Mouse (Mus musculus) Patski (cell line): ENCODE data around the gene Sppl2b. TPM values are rescaled to one million over a fixed set of nuclear protein-coding genes. Genes with fewer than 3 reads are reported as not detected.
"Not testable (repeated sequence)": the region's sequence is repeated elsewhere in the genome, so short reads cannot be mapped to it uniquely, and the experiment has no call there.

Source experiments
- ATAC-seq: fragments of 100-300 bp; one replicate; pipeline ENCODE4 v1.8.0; 2021
- CTCF ChIA-PET: fragments of 350-600 bp; sonication (Branson Sonifier 250); formaldehyde crosslinking; loops from one replicate; lab custom pipeline; 2022; ENCODE audit warnings: inconsistent platforms; lab: Charles Lee
- POLR2A ChIA-PET: fragments of 350-600 bp; sonication (Branson Sonifier 250); formaldehyde crosslinking; loops from one replicate; lab custom pipeline; 2022; ENCODE audit warnings: antibody characterized with exemption, inconsistent platforms; lab: Charles Lee
- DNase-seq: peaks from one replicate; pipeline ENCODE4 v3.0.0-alpha.2; 2011; ENCODE audit warnings: low read depth, low spot score
- H3K27me3 ChIP-seq: fragments of 371-371 bp; one replicate; pipeline ENCODE4 v1.5.1; 2021
- CTCF ChIP-seq: fragments of 100-300 bp; IDR thresholded peaks from one replicate; pipeline ENCODE4 v1.5.1; 2021
- in situ Hi-C: fragments of 300-500 bp; cut with MboI; formaldehyde crosslinking; loops from 3 replicates; pipeline ENCODE4 v1.11.1; 2018; ENCODE audit warnings: low pct_unique_long_range_greater_than_20kb, mixed read lengths
- polyA plus RNA-seq: library from polyadenylated mRNA; unstranded; gene quantifications from one replicate; pipeline ENCODE4 v1.2.3, GENCODE M21; 2021

Gene Sppl2b
- polyA plus RNA-seq, 1 experiment from 2014 or later = 36.8 TPM

DNA sequence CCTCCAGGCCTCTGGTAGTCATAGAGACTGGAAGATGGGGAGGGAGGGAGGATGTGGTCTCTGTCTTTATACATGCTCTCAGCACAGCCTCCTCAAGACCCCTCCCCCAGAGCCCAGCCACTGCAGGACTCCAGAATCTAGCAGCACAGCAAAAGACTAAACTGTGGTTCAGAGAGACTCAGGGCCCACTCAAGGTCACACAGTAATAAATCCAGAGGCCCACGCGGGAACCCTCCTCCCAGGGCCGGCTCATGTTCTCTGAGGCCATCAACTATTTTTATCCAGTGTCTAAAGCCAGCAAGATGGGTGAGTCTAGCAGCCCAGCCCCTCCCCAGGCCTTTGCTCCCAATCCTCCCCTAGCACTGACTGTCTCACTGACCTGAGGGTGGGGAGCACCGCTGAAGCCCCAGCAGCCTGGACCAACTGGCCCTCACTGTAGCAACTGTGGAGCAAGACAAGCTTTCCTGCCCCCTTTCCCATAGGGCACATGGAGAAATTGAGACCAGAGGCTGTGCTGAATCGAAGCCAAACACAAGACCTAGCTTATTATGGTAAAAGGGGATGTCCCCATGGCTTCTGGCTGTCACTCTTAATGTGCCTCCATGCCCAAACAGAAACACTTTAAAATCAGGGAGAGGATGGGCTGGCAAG is 42.6 kb upstream of the Sppl2b start:
- ChIA-PET POLR2A (no interaction called here), CTCF (interaction anchor here (2.1 kb wide), 1 partner anchor 69 kb away, joined by 8 read pairs; no protein-coding TSS in a partner anchor)
- H3K27me3 ChIP-seq = peaks cover 3% of the 10 kb centered on the region
- DNase-seq (no peak), ATAC-seq (no peak)
- no peak for TF ChIP-seq CTCF
- in situ Hi-C loops = no loop called here

- CTCF ChIA-PET = interaction anchor here (2.1 kb wide), 1 partner anchor 68 kb away, joined by 8 read pairs; no protein-coding TSS in a partner anchor
Observed at GRCm38 (mm10) chr10:80813366-80813765, 41.7 kb upstream of the Sppl2b start, which contains the start of gene Jsrp1. TSS of gene Jsrp1 (minus strand) at chr10:80813498.

DNA sequence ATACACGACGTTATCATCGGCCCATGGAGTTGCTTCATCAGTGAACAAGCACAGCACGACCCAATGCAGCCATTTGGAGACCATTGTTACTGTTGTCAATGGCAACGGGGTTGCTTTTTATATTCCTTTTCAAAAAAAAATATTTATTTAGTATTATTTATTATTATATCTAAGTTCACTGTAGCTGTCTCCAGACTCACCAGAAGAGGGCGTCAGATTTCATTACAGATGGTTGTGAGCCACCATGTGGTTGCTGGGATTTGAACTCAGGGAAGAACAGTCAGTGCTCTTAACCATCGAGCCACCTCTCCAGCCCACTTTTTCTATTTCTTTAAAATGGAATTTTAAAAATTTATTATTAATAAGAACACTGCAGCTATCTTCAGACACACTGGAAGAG is 40.3 kb upstream of the Sppl2b start:
- ChIA-PET CTCF (interaction anchor here (0.9 to 2.1 kb wide), 5 partner anchors 16 to 71 kb away, joined by 3 to 8 read pairs (median 3); no protein-coding TSS in a partner anchor), POLR2A (no interaction called here)
- no peak for DNase-seq
- no peak for ATAC-seq
- TF ChIP-seq CTCF = no peak
- in situ Hi-C loops = no loop called here
- peaks cover 3% of the 10 kb centered on the region for H3K27me3 ChIP-seq

More at GRCm38 (mm10) chr10:80813366-80813765, 41.7 kb upstream of the Sppl2b start, which contains the start of gene Jsrp1:
- ATAC-seq (no peak), DNase-seq (no peak)
- peaks cover 3% of the 10 kb centered on the region for H3K27me3 ChIP-seq
- POLR2A ChIA-PET = no interaction called here
- in situ Hi-C loops = no loop called here
- no peak for TF ChIP-seq CTCF

GRCm38 (mm10) chr10:80816303-80816702 is 38.8 kb upstream of the Sppl2b start:
- POLR2A ChIA-PET, H3K27me3 ChIP-seq, in situ Hi-C loops, DNase-seq, ATAC-seq: not testable (repeated sequence)
- CTCF ChIA-PET = interaction anchor here (1.0 to 2.5 kb wide), 3 partner anchors 11 to 65 kb away, joined by 3 to 8 read pairs (median 3); partner anchors contain the start of gene Amh

- CTCF ChIA-PET = interaction anchor here (1.0 to 2.5 kb wide), 3 partner anchors 12 to 64 kb away, joined by 3 to 8 read pairs (median 3); partner anchors contain the start of gene Amh
- POLR2A ChIA-PET = interaction anchor here (0.8 kb wide), 1 partner anchor 10 kb away, joined by 5 read pairs; no protein-coding TSS in a partner anchor
- in situ Hi-C loops = no loop called here
- TF ChIP-seq CTCF = no peak
- no peak for DNase-seq
- no peak for ATAC-seq
- peaks cover 1% of the 10 kb centered on the region for H3K27me3 ChIP-seq
Observed at GRCm38 (mm10) chr10:80817164-80817563, 37.9 kb upstream of the Sppl2b start.

- H3K27me3 ChIP-seq, ATAC-seq, DNase-seq, in situ Hi-C loops: not testable (repeated sequence)
- CTCF ChIA-PET = interaction anchor here (1.6 to 2.5 kb wide), 2 partner anchors 13 to 70 kb away, joined by 7 to 8 read pairs; partner anchors contain the start of gene Amh
- POLR2A ChIA-PET = interaction anchor here (0.8 to 1.4 kb wide), 2 partner anchors 9 to 70 kb away, joined by 3 to 5 read pairs; no protein-coding TSS in a partner anchor
Observed at GRCm38 (mm10) chr10:80817955-80818354, 37.1 kb upstream of the Sppl2b start.

- CTCF ChIA-PET = interaction anchor here (0.9 to 2.5 kb wide), 6 partner anchors 10 to 222 kb away, joined by 3 to 8 read pairs (median 3); partner anchors contain the start of gene Amh
Observed at GRCm38 (mm10) chr10:80818599-80819281, 36.3 kb upstream of the Sppl2b start.

DNA sequence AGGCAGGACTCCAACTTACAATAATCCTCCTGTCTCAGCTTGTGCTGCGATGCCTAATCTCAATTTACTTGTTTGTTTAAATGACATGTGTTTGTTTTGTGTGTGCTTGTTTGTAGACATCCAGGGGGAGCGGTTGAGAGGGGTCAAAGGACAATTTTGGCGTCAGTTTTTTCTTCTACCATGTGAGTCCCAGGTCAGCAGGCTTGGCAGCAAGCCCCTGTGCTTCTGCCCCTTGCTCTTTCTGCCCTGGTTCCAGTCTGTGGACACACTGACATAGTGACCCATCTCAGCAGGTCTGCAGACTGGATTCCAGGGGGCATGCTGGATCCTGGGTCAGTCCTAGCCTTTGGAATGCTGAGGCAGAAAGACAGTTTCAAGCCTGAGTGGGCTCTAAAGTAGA is 35.7 kb upstream of the Sppl2b start:
- in situ Hi-C loops = no loop called here
- H3K27me3 ChIP-seq = no peaks in the 10 kb centered on the region
- CTCF ChIA-PET = interaction anchor here (0.9 to 1.6 kb wide), 5 partner anchors 10 to 222 kb away, joined by 3 to 7 read pairs (median 3); no protein-coding TSS in a partner anchor
- POLR2A ChIA-PET = no interaction called here
- no peak for DNase-seq
- no peak for ATAC-seq
- TF ChIP-seq CTCF = no peak

More at GRCm38 (mm10) chr10:80818599-80819281, 36.3 kb upstream of the Sppl2b start:
- H3K27me3 ChIP-seq = no peaks in the 10 kb centered on the region
- no peak for TF ChIP-seq CTCF
- in situ Hi-C loops = no loop called here
- POLR2A ChIA-PET = interaction anchor here (1.4 kb wide), 1 partner anchor 71 kb away, joined by 3 read pairs; no protein-coding TSS in a partner anchor
- no peak for DNase-seq
- ATAC-seq = no peak

GRCm38 (mm10) chr10:80821991-80822390 is 33.1 kb upstream of the Sppl2b start:
- ATAC-seq = no peak
- H3K27me3 ChIP-seq = no peaks in the 10 kb centered on the region
- in situ Hi-C loops = loop anchor here (5.0 kb wide), 3 partner anchors 55 to 175 kb away; no protein-coding TSS in a partner anchor
- POLR2A ChIA-PET = no interaction called here
- CTCF ChIA-PET = no interaction called here
- no peak for TF ChIP-seq CTCF
- DNase-seq = no peak

DNA sequence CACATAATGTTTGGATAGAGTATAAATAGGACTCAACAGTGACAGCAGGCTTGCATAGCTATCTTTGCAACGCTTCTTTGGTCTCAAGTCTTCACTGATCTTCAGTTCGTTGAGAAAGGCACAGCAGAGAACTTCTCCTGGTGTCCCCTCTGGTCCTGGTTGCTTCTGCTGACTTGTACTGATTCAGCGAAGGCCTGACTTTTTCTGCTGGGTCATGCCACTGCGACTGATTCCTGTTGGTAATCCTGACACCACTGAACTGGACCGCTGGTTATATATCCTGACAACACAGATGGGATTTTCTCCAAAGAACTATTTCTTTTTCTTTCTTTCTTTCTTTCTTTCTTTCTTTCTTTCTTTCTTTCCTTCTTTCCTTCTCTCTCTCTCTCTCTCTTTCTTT is 32.5 kb upstream of the Sppl2b start:
- POLR2A ChIA-PET = no interaction called here
- TF ChIP-seq CTCF = no peak
- no peak for ATAC-seq

More for the DNA sequence above, 32.5 kb upstream of the Sppl2b start:
- CTCF ChIA-PET = no interaction called here
- H3K27me3 ChIP-seq = no peaks in the 10 kb centered on the region
- no peak for DNase-seq
- in situ Hi-C loops = loop anchor here (5.0 kb wide), 3 partner anchors 55 to 175 kb away; no protein-coding TSS in a partner anchor
